Comparison of ENCODE assay signal across 8 mouse cellular contexts in the genomic region with DNA sequence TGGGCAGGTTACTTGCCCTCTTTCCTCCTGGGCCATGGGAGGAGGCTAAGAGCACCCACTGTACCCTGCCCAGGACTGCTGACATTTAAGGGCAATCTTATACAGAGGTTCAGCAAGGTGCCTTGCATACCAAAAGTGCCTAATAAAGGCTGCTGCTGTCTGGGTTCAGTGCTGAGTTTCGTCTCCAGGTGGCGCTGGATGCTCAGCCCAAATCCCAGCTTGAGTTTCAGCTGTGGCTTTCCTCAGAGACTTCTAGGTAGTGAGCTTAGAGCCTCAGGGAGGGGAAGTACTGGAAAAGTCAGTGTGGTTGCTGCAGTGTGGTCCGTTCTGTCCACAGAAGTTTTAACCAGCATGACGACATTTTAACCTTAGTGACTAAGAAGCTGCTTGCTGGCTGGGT. TPM values are rescaled to one million over a fixed set of nuclear protein-coding genes. Genes with fewer than 3 reads are reported as not detected.
DNase-seq lines count a peak whose midpoint lies in the region; ATAC-seq and TF ChIP-seq lines count a peak whose summit lies in the region.

No protein-coding gene starts in this region.

- peak; percentile 6 to 11 for DNase-seq in heart, postnatal 14 days
- DNase-seq in heart, adult 9 months (ENCODE audit: low spot score in 2 of 2) = no peak
- DNase-seq in testis, postnatal 14 days (ENCODE audit: low spot score) = no peak
- DNase-seq in hindbrain, embryonic 14.5 days (ENCODE audit: low spot score) = peak; percentile 70
- peak; percentile 57 to 72 for DNase-seq in right cerebral cortex, postnatal 10 days (ENCODE audit: low spot score in 2 of 2)
- DNase-seq in thymus, postnatal 14 days = no peak
- no peak for DNase-seq in gastrocnemius, adult 18-20 months (ENCODE audit: low spot score)

- H3K27me3 ChIP-seq in testis, adult 2 months (ENCODE audit: control insufficient read depth, insufficient read depth, low read length) = no peaks in the 10 kb centered on the region
- no peaks in the 10 kb centered on the region for H3K27me3 ChIP-seq in hindbrain, embryonic 14.5 days (ENCODE audit: control insufficient read depth, insufficient read depth, low read length)

- H3K27ac ChIP-seq in testis, adult 2 months (ENCODE audit: control insufficient read depth, insufficient read depth, low read depth, low read length) = no peak overlapping the region
- H3K27ac ChIP-seq in hindbrain, embryonic 14.5 days = no peak overlapping the region

- intact Hi-C loops in heart, postnatal 14 days (cut with DNase I) = loop anchor here (2.0 kb wide), 1 partner anchor 118 kb away; no protein-coding TSS in a partner anchor

- H3K4me1 ChIP-seq in testis, adult 2 months (ENCODE audit: control insufficient read depth, insufficient read depth, low read length) = peaks cover 3% of the 10 kb centered on the region
- H3K4me1 ChIP-seq in hindbrain, embryonic 14.5 days (replicated peaks; ENCODE audit: control insufficient read depth, insufficient read depth, low read length) = no peaks in the 10 kb centered on the region

- H3K4me2 ChIP-seq in hindbrain, embryonic 14.5 days (replicated peaks) = no peak overlapping the region

- no peaks in the 10 kb centered on the region for H3K9me3 ChIP-seq in hindbrain, embryonic 14.5 days (ENCODE audit: control insufficient read depth, low read length)

- no peak overlapping the region for H3K9ac ChIP-seq in hindbrain, embryonic 14.5 days

- H3K36me3 ChIP-seq in testis, adult 2 months (ENCODE audit: control insufficient read depth, insufficient read depth, low read length) = no peaks in the 10 kb centered on the region
- no peaks in the 10 kb centered on the region for H3K36me3 ChIP-seq in hindbrain, embryonic 14.5 days (replicated peaks; ENCODE audit: control insufficient read depth, insufficient read depth)

- TF ChIP-seq POLR2A in testis, adult 2 months (IDR thresholded peaks at IDR 0.05; ENCODE audit: control insufficient read depth, low read depth, low read length) = no peak

- no peak overlapping the region for H3K4me3 ChIP-seq in testis, adult 2 months (ENCODE audit: control insufficient read depth, low read depth, low read length)
- no peak overlapping the region for H3K4me3 ChIP-seq in hindbrain, embryonic 14.5 days (replicated peaks; ENCODE audit: low read length)

- peak; percentile 31; the same call in 1 of the 2 replicates for TF ChIP-seq CTCF in testis, adult 2 months (IDR thresholded peaks at IDR 0.05; ENCODE audit: control insufficient read depth, insufficient read depth, insufficient replicate concordance, low read depth, low read length)

- WGBS in hindbrain, embryonic 14.5 days = 16% methylated on average over 4 of the region's 4 CpGs

- ATAC-seq in hindbrain, embryonic 14.5 days (ENCODE audit: low FRiP score) = no peak

RNA-seq across cellular contexts. Expression of a gene that starts 58.0 kb away (rescaled TPM):
- total RNA-seq in heart, postnatal 14 days (2021) = under 1 TPM in 1 of 2 experiments, not detected in 1; 0.07 TPM
- polyA plus RNA-seq in testis, adult 2 months (2012; rRNA removed) = 0.19 and 0.27 TPM in 2 replicates
- 135 and 154 TPM in 2 replicates for polyA plus RNA-seq in hindbrain, embryonic 14.5 days (2014; fragmentation: Nextera tagmentation; extraction: Ambion mirVana)
- total RNA-seq in gastrocnemius, adult 18-20 months (2021) = under 1 TPM; 0.17 to 0.23 TPM

Comparison
In these comparisons a context has a peak if more than half of its experiments do, and no peak if none do; other contexts are left out.
1. DNase-seq: peak in heart, postnatal 14 days (2 of 2), hindbrain, embryonic 14.5 days (single experiment) and right cerebral cortex, postnatal 10 days (2 of 2); none in heart, adult 9 months (0 of 2), testis, postnatal 14 days (single experiment), thymus, postnatal 14 days (single experiment) and gastrocnemius, adult 18-20 months (single experiment).